Mouse (Mus musculus): ENCODE results near the gene Smpd2. TPM values are rescaled to one million over a fixed set of nuclear protein-coding genes. Genes with fewer than 3 reads are reported as not detected.

Smpd2 gene
- polyA plus RNA-seq, 1 experiment from 2014 or later: 46.3 TPM

DNA sequence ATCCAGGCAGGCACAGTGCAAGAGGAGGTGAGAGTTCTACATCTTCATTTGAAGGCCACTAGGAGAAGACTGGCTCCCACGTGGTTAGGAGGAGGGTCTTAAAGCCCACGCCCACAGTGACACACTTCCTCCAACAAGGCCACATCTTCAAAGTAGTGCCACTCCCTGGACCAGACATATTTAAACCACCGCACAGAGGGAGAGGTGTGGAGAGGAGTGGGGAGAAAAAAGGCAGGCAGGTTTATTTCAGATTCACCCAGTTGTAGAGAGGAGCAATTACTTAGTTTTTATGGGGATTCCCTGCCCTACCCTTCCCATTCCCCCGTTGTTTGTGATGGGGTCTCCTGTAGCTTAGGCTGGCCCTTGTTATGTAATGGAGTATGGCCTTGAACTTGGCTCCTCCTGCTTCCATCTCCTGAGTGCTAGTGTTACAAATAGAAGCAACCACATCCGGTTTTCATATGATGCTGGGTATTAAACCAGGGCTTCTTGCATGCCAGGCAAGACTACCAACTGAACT, 17.1 kb downstream of the Smpd2 start:
- Histone ChIP-seq H3K4me2 (no peak overlapping the region), H3K36me3 (peaks cover 3% of the 10 kb centered on the region), H3K27me3 (replicated peaks) (no peaks in the 10 kb centered on the region), H3K9me3 (no peaks in the 10 kb centered on the region), H3K27ac (replicated peaks) (peak overlapping the region; percentile 90), H3K4me3 (no peak overlapping the region), H3K4me1 (peaks cover 61% of the 10 kb centered on the region), H3K9ac (no peak overlapping the region)
- ATAC-seq (ENCODE audit: extremely low read depth, insufficient number of reproducible peaks, low FRiP score, low TSS enrichment): no peak
- 75% methylated on average over 5 of the region's 5 CpGs for WGBS

DNA sequence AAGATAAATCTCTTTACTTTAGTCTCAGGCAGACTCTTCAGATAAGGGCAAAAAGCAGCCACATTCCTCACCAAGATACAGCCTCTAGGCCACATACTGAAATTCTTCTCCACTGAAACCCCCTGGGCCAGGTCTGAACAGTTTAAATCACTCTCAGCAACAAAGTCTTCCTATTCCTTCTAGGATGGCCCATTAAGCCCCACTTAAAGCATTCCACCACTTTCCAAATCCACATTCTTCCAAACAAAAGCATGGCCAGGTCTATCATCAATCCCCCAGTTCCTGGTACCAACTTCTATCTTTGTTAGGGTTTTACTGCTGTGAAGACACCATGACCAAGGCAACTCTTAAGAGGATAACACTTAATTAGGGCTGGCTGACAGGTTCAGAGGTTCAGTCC, 17.6 kb downstream of the Smpd2 start:
- no peaks in the 10 kb centered on the region for H3K9me3 ChIP-seq
- H3K27me3 ChIP-seq (replicated peaks): no peaks in the 10 kb centered on the region
- H3K4me2 ChIP-seq: no peak overlapping the region
- no peak overlapping the region for H3K9ac ChIP-seq
- peaks cover 4% of the 10 kb centered on the region; the same call in 1 of the 2 replicates for H3K36me3 ChIP-seq
- ATAC-seq (ENCODE audit: extremely low read depth, insufficient number of reproducible peaks, low FRiP score, low TSS enrichment): no peak
- no peak overlapping the region for H3K4me3 ChIP-seq
- H3K27ac ChIP-seq (replicated peaks): 0 out of 2 replicates have a peak overlapping the region, but pooled peaks have one; percentile 12
- H3K4me1 ChIP-seq: peaks cover 56% of the 10 kb centered on the region

DNA sequence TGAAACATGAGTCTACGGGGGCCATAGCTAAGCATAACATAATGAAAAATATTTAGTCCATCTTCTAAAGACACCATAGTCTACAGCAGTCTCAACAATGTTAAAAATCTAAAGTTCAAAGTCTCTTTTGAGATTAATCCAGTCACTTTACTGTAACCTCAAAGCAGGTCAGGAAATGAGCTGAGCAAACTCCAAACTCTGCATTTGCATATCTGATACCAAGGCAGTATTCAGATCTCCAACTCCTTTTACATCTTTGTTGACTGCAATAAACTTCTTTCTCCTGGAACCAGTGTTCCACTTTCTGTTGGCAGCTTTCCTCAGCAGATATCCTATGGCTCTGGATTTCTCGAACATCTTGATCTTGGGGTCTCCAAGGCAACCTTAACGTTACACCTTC, 19.5 kb downstream of the Smpd2 start:
- no peak overlapping the region for H3K4me2 ChIP-seq
- no peak for ATAC-seq (ENCODE audit: extremely low read depth, insufficient number of reproducible peaks, low FRiP score, low TSS enrichment)
- no peak overlapping the region for H3K27ac ChIP-seq (replicated peaks)
- no peak overlapping the region for H3K4me3 ChIP-seq
- H3K36me3 ChIP-seq: peaks cover 17% of the 10 kb centered on the region
- 82% methylated on average over 3 of the region's 3 CpGs for WGBS
- H3K9me3 ChIP-seq: no peaks in the 10 kb centered on the region
- H3K27me3 ChIP-seq (replicated peaks): no peaks in the 10 kb centered on the region
- H3K9ac ChIP-seq: no peak overlapping the region
- peaks cover 41% of the 10 kb centered on the region for H3K4me1 ChIP-seq

DNA sequence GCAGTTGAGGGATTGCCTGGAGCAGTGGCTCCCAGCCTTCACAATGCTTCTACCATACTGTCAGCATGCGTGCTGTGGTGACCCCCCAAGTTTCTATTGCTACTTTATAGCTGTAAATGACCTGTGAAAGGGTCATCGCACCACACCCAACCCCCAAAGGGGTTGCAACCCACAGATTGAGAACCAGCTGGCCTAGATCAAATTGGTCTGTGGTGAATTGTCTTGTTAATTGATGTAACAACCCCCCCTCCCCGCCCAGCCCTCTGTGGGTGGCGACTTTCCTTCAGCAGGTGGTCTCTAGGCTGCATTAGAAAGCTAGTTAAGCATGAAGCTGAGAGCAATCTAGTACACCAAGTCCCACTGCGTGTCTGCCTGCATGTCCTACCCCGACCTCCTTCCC, 22.8 kb downstream of the Smpd2 start:
- H3K9me3 ChIP-seq: no peaks in the 10 kb centered on the region
- H3K4me2 ChIP-seq: no peak overlapping the region
- no peak overlapping the region for H3K9ac ChIP-seq
- H3K27ac ChIP-seq (replicated peaks): no peak overlapping the region
- H3K36me3 ChIP-seq: peaks cover 44% of the 10 kb centered on the region
- peaks cover 7% of the 10 kb centered on the region for H3K4me1 ChIP-seq
- 63% methylated on average over 6 of the region's 6 CpGs for WGBS
- H3K27me3 ChIP-seq (replicated peaks): no peaks in the 10 kb centered on the region
- no peak overlapping the region for H3K4me3 ChIP-seq
- no peak for ATAC-seq (ENCODE audit: extremely low read depth, insufficient number of reproducible peaks, low FRiP score, low TSS enrichment)

DNA sequence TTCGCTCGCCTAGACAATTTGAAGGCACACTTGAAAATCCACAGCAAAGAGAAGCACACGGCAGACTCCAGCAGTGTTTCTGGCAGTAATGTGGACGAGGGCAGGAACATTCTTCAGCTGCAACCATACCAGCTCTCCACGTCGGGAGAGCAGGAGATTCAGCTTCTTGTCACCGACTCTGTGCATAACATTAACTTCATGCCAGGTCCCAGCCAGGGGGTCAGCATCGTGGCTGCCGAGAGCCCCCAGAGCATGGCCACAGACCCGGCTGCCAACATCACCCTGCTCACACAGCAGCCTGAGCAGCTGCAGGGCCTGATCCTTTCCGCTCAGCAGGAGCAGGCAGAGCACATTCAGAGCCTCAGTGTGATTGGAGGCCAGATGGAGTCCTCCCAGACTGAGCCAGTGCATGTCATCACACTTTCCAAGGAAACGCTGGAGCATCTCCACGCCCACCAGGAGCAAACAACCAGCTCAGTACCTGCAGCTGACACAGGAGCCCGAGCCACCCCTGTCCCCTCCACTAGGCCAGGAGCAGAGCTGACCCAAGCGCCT, 25.7 kb downstream of the Smpd2 start:
- Histone ChIP-seq H3K27me3 (replicated peaks) (no peaks in the 10 kb centered on the region), H3K9ac (no peak overlapping the region), H3K4me1 (peaks cover 19% of the 10 kb centered on the region), H3K36me3 (peaks cover 65% of the 10 kb centered on the region), H3K9me3 (no peaks in the 10 kb centered on the region), H3K4me3 (no peak overlapping the region), H3K4me2 (no peak overlapping the region), H3K27ac (replicated peaks) (no peak overlapping the region)
- 54% methylated on average over 15 of the region's 15 CpGs for WGBS
- ATAC-seq (ENCODE audit: extremely low read depth, insufficient number of reproducible peaks, low FRiP score, low TSS enrichment): no peak

DNA sequence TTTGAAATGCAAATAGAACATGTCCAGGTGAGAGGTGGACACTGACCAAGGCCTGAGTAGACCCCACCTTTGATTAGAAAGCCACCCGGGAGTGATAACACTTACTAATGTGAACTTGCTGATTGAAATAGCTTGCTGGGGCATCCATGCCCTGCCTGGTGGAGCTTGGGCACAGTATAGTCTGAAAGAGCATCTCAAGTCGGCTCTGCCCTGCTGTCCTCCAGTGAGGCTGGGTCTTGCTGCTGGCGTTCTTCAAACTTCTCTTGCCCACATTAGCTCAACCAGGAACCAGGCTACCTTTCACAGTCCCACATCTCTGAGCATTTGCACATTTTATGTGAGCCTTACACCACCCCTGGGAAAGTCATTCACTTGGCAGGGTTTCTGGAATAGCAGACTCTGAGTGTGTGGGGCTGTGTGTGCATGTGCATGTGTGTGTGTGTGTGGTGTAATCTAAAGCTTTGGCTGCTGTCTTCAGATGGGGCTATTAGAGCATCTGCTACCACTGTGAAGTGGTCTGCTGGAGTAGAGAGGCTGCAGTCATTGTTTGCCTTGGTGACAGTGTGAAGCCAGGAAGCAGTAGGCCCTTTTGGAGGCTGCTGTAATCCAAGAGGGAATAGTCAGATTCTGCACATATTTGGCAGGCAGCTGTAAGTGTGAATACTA, 29.0 kb downstream of the Smpd2 start:
- Histone ChIP-seq H3K4me1 (peaks cover 26% of the 10 kb centered on the region), H3K9me3 (no peaks in the 10 kb centered on the region), H3K4me2 (no peak overlapping the region), H3K27ac (replicated peaks) (no peak overlapping the region), H3K36me3 (peaks cover 84% of the 10 kb centered on the region), H3K27me3 (replicated peaks) (no peaks in the 10 kb centered on the region), H3K4me3 (no peak overlapping the region), H3K9ac (0 out of 2 replicates have a peak overlapping the region, but pooled peaks have one; percentile 14)
- ATAC-seq (ENCODE audit: extremely low read depth, insufficient number of reproducible peaks, low FRiP score, low TSS enrichment): no peak
- 71% methylated on average over 3 of the region's 3 CpGs for WGBS

DNA sequence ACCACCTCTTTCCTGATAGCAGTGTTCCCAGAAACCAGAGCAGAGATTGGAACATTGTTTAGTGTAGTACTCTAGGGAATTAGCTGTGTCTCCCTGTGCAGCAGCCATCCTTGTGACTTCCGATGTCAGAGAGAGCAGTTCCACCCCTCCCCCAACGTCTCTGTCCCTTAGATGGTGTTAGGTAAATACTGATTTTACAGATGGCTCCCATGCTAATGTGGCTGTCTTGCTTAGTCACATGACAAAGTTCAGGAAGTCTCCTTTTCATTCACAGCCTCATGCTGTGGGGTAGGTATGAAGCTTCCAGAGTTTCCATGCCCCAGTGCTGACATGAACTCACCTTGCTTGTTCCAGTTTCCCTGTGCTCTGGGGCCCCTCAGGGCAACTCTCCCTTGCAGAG, 29.7 kb downstream of the Smpd2 start:
- peak overlapping the region; percentile 9; the same call in 1 of the 2 replicates for H3K9ac ChIP-seq

DNA sequence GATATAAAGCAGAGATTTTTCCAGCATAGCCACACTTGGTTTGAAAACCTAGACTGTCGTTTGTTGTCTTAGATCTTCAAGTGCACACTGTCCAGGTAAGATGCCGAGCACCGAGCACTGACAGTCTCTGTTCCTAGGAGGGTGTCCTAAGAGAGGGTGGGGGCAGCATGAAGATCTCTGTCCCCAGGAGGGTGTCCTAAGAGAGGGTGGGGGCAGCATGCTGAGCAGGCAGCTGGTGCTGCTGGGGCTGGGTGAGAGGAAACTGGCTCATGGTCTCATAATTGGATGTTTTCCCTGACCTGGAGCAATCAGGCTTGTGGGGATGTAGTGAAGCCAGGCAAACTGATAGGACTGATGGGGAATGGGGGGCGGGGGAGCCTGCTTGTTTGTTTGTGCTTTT, 30.2 kb downstream of the Smpd2 start:
- H3K36me3 ChIP-seq: peaks cover 85% of the 10 kb centered on the region
- H3K4me1 ChIP-seq: peaks cover 32% of the 10 kb centered on the region
- H3K9ac ChIP-seq: peak overlapping the region; percentile 9; the same call in 1 of the 2 replicates
- no peak for ATAC-seq (ENCODE audit: extremely low read depth, insufficient number of reproducible peaks, low FRiP score, low TSS enrichment)
- H3K4me2 ChIP-seq: no peak overlapping the region
- WGBS: 78% methylated on average over 4 of the region's 4 CpGs
- H3K9me3 ChIP-seq: no peaks in the 10 kb centered on the region
- no peak overlapping the region for H3K27ac ChIP-seq (replicated peaks)
- H3K4me3 ChIP-seq: no peak overlapping the region
- no peaks in the 10 kb centered on the region for H3K27me3 ChIP-seq (replicated peaks)

More for the DNA sequence above, 29.7 kb downstream of the Smpd2 start:
- no peak overlapping the region for H3K4me3 ChIP-seq
- no peak overlapping the region for H3K4me2 ChIP-seq
- H3K27ac ChIP-seq (replicated peaks): no peak overlapping the region
- WGBS: 17% methylated on average over 2 of the region's 2 CpGs
- H3K27me3 ChIP-seq (replicated peaks): no peaks in the 10 kb centered on the region
- H3K4me1 ChIP-seq: peaks cover 32% of the 10 kb centered on the region
- ATAC-seq (ENCODE audit: extremely low read depth, insufficient number of reproducible peaks, low FRiP score, low TSS enrichment): no peak
- peaks cover 84% of the 10 kb centered on the region for H3K36me3 ChIP-seq
- no peaks in the 10 kb centered on the region for H3K9me3 ChIP-seq

DNA sequence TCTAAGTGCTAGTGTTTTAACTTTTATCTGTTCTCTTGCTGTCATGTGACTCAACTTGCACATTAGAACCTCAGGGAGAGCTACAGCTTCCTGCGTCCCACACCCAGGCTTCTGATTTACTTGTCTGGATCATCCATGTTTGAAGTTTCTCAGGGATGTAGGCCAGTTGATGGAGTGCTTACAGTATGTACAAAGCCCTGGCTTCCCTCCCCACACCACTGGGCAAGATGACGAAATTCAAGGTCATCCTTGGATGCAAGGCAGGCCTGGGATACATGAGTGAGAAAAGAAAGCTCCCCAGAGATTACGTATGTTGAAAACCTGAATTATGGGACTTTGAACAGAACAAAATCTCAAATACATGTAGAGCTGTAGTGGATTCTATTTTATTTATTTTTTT, 37.4 kb downstream of the Smpd2 start:
- WGBS: 80% methylated on average over 3 of the region's 3 CpGs
- no peak for ATAC-seq (ENCODE audit: extremely low read depth, insufficient number of reproducible peaks, low FRiP score, low TSS enrichment)
- Histone ChIP-seq H3K9ac (no peak overlapping the region), H3K4me2 (no peak overlapping the region), H3K27ac (replicated peaks) (no peak overlapping the region), H3K4me3 (no peak overlapping the region), H3K36me3 (peaks cover 61% of the 10 kb centered on the region), H3K4me1 (peaks cover 47% of the 10 kb centered on the region), H3K9me3 (no peaks in the 10 kb centered on the region), H3K27me3 (replicated peaks) (no peaks in the 10 kb centered on the region)

DNA sequence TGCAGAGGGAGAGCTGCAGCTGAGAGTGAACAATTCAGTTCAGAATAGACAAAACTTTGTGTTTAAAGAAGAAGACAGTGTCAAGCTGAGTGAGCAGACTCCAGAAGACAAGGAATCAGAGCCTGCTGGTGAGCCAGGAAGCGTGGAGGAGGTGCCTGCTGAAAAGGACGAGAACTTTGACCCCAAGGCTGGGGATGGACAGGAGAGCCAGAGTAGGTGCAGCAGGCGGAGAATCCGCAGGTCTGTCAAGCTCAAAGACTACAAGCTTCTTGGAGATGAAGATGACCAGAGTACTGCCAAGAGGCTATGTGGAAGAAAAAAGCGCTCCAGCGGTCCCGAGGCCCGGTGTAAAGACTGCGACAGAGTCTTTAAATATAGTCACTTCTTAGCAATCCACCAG, 38.5 kb downstream of the Smpd2 start:
- Histone ChIP-seq H3K4me3 (no peak overlapping the region), H3K4me1 (peaks cover 45% of the 10 kb centered on the region), H3K36me3 (peaks cover 52% of the 10 kb centered on the region), H3K9ac (no peak overlapping the region), H3K27ac (replicated peaks) (no peak overlapping the region), H3K27me3 (replicated peaks) (no peaks in the 10 kb centered on the region), H3K4me2 (no peak overlapping the region), H3K9me3 (no peaks in the 10 kb centered on the region)
- ATAC-seq (ENCODE audit: extremely low read depth, insufficient number of reproducible peaks, low FRiP score, low TSS enrichment): no peak
- 89% methylated on average over 9 of the region's 9 CpGs for WGBS

DNA sequence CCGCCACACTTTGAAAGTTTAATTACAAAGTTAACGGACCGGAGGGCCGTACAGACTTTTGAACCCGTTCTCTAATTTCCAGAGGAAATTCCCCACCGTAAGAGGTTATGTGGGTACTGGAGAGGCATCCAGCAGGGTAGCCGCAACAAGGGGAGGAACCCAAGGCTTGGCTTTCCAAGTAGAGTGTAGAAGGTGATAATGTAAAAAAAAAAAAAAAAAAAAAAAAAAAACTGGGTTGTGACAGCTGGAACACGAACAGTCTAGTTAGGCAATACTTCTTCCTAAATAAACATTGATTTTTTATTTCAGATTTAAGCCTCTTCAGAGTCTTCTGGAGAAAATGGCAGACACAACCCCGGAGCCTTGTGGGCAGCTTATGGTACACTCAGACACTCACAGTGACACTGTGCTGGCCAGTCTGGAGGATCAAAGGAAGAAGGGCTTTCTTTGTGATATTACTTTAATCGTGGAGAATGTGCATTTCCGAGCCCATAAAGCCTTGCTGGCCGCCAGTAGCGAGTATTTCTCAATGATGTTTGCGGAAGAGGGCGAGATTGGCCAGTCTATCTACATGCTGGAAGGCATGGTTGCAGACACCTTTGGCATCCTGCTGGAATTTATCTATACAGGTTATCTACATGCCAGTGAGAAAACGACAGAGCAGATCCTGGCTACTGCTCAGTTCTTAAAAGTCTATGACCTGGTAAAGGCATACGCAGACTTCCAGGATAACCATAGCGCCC, 39.2 kb downstream of the Smpd2 start:
- H3K27ac ChIP-seq (replicated peaks): peak overlapping the region; percentile 80
- H3K27me3 ChIP-seq (replicated peaks): 0 out of 2 replicates have a peak, but pooled peaks cover 5% of the 10 kb centered on the region
- no peak for ATAC-seq (ENCODE audit: extremely low read depth, insufficient number of reproducible peaks, low FRiP score, low TSS enrichment)
- H3K9me3 ChIP-seq: no peaks in the 10 kb centered on the region
- H3K36me3 ChIP-seq: peaks cover 45% of the 10 kb centered on the region
- H3K4me1 ChIP-seq: peaks cover 38% of the 10 kb centered on the region
- peak overlapping the region; percentile 95 for H3K4me3 ChIP-seq
- WGBS: 51% methylated on average over 18 of the region's 18 CpGs
- peak overlapping the region; percentile 86 for H3K4me2 ChIP-seq
- peak overlapping the region; percentile 96 for H3K9ac ChIP-seq
